Mouse (Mus musculus) olfactory bulb, adult 2 months (tissue): ENCODE measurements around the gene Usp53.

ENCODE experiments used
- CTCF ChIP-seq: fragments of 200-500 bp; IDR thresholded peaks from 2 replicates; pipeline ENCODE4 v1.5.1; 2012; ENCODE audit warnings: low read depth, mild to moderate bottlenecking, low read length, moderate library complexity; ENCODE audit not compliant: insufficient read depth
- POLR2A ChIP-seq: fragments of 200-500 bp; IDR thresholded peaks from 2 replicates; pipeline ENCODE4 v1.6.1; 2012; ENCODE audit warnings: mild to moderate bottlenecking, low read depth, low read length, moderate library complexity; ENCODE audit not compliant: insufficient read depth

- TF ChIP-seq CTCF, result no peak
- no peak for TF ChIP-seq POLR2A
These were observed 2.1 kb upstream of the Usp53 start for GRCm38 (mm10) chr3:122986386-122986785.
